Mouse (Mus musculus) myocyte (in vitro differentiated cells): ENCODE results near the gene Apela. TPM values are rescaled to one million over a fixed set of nuclear protein-coding genes. Genes with fewer than 3 reads are reported as not detected.
"Not testable (repeated sequence)": the region's sequence is repeated elsewhere in the genome, so short reads cannot be mapped to it uniquely, and the experiment has no call there.

ENCODE experiments used
- H3K27me3 ChIP-seq: one replicate; pipeline ENCODE4 v1.6.1; 2011; ENCODE audit not compliant: control insufficient read depth, insufficient read depth, insufficient read length
- H3K36me3 ChIP-seq: one replicate; pipeline ENCODE4 v1.6.1; 2011; ENCODE audit not compliant: control insufficient read depth, insufficient read depth
- H3K4me2 ChIP-seq: one replicate; pipeline ENCODE4 v1.6.1; 2011; ENCODE audit warnings: low read depth, control low read depth
- H3K4me3 ChIP-seq: one replicate; pipeline ENCODE4 v1.5.1; 2011; ENCODE audit warnings: mild to moderate bottlenecking, control low read depth, moderate library complexity
- H3K79me2 ChIP-seq: one replicate; pipeline ENCODE4 v1.6.1; 2011; ENCODE audit not compliant: control insufficient read depth, insufficient read depth
- H3ac ChIP-seq: one replicate; pipeline ENCODE4 v1.6.1; 2011; ENCODE audit not compliant: control insufficient read depth, insufficient read length
- CEBPB ChIP-seq: IDR thresholded peaks from 2 replicates; pipeline ENCODE4 v1.6.1; 2011; ENCODE audit warnings: mild to moderate bottlenecking, moderate library complexity; ENCODE audit not compliant: poor library complexity, insufficient read depth, severe bottlenecking
- E2F4 ChIP-seq: IDR thresholded peaks from one replicate; pipeline ENCODE4 v1.6.1; 2011; ENCODE audit warnings: mild to moderate bottlenecking, control low read depth, moderate library complexity; ENCODE audit not compliant: insufficient read depth
- MAX ChIP-seq: IDR thresholded peaks from one replicate; pipeline ENCODE4 v1.6.1; 2011; ENCODE audit warnings: low read depth, mild to moderate bottlenecking, control low read depth
- MYOD1 ChIP-seq, 3 experiments: IDR thresholded peaks; one replicate each; pipeline ENCODE4 v1.6.1; 2011; ENCODE audit warnings: control low read depth in 2 of 3, low read depth in 2 of 3, mild to moderate bottlenecking in 2 of 3, moderate library complexity in 1 of 3; ENCODE audit not compliant: insufficient read length in 2 of 3, control insufficient read depth in 1 of 3
- MYOG ChIP-seq, 3 experiments: IDR thresholded peaks; one replicate each; pipeline ENCODE4 v1.6.1; 2011; ENCODE audit warnings: control low read depth in 2 of 3, low read depth in 2 of 3, mild to moderate bottlenecking in 2 of 3; ENCODE audit not compliant: insufficient read length in 2 of 3, control insufficient read depth in 1 of 3, insufficient read depth in 1 of 3
- POLR2A ChIP-seq: IDR thresholded peaks from one replicate; pipeline ENCODE4 v1.6.1; 2011; ENCODE audit warnings: low read depth, mild to moderate bottlenecking, control low read depth, moderate library complexity; ENCODE audit not compliant: insufficient read length
- POLR2AphosphoS2 ChIP-seq: IDR thresholded peaks from one replicate; pipeline ENCODE4 v1.6.1; 2011; ENCODE audit warnings: low read depth, control low read depth; ENCODE audit not compliant: insufficient read length
- REST ChIP-seq: IDR thresholded peaks from one replicate; pipeline ENCODE4 v1.6.1; 2011; ENCODE audit warnings: mild to moderate bottlenecking, control low read depth, moderate library complexity; ENCODE audit not compliant: insufficient read depth, insufficient read length
- SRF ChIP-seq: IDR thresholded peaks from one replicate; pipeline ENCODE4 v1.6.1; 2011; ENCODE audit warnings: low read depth; ENCODE audit not compliant: control insufficient read depth, insufficient read length
- TCF12 ChIP-seq: IDR thresholded peaks from one replicate; pipeline ENCODE4 v1.6.1; 2011; ENCODE audit warnings: mild to moderate bottlenecking, control low read depth; ENCODE audit not compliant: poor library complexity, insufficient read depth, severe bottlenecking
- TCF3 ChIP-seq: IDR thresholded peaks from one replicate; pipeline ENCODE4 v1.6.1; 2011; ENCODE audit warnings: low read depth, control low read depth; ENCODE audit not compliant: insufficient read length
- USF1 ChIP-seq: IDR thresholded peaks from one replicate; pipeline ENCODE4 v1.6.1; 2011; ENCODE audit warnings: low read depth, mild to moderate bottlenecking, control low read depth, moderate library complexity
- polyA plus RNA-seq: library from polyadenylated mRNA; unstranded; fragments of >200 nt; fragmentation: generic; extraction: Trizol; gene quantifications from one replicate; pipeline ENCODE4 v1.2.1, GENCODE M21; 2012; ENCODE audit warnings: missing spikeins

Gene Apela
- polyA plus RNA-seq, 1 experiment = not detected

GRCm38 (mm10) chr8:65018423-65018822, 18.7 kb downstream of the Apela start, which contains the start of the genes Trim61 and Trim60:
Gene Trim61, minus strand, starts transcription at chr8:65018523.
Gene Trim60, minus strand, starts transcription at chr8:65018584.
- H3K36me3 ChIP-seq = no peaks in the 10 kb centered on the region
- H3K4me3 ChIP-seq = no peak within 1 kb of the TSS
- H3K4me2 ChIP-seq = no peak within 1 kb of the TSS
- H3ac ChIP-seq = no peak within 1 kb of the TSS
- H3K79me2 ChIP-seq = no peaks in the 10 kb centered on the region
- no peak for TF ChIP-seq E2F4
- no peak for TF ChIP-seq CEBPB
- no peak for TF ChIP-seq MAX
- TF ChIP-seq POLR2AphosphoS2 = no peak
- TF ChIP-seq MYOD1 (IDR thresholded peaks at IDR 0.05; ENCODE audit: control insufficient read depth in 1 of 3, insufficient read length in 2 of 3, low read depth in 2 of 3) = no peak
- no peak for TF ChIP-seq USF1
- TF ChIP-seq MYOG (IDR thresholded peaks at IDR 0.05; ENCODE audit: control insufficient read depth in 1 of 3, insufficient read depth in 1 of 3, insufficient read length in 2 of 3, low read depth in 2 of 3) = no peak
- TF ChIP-seq POLR2A = no peak
- TF ChIP-seq TCF12 = no peak
- no peak for TF ChIP-seq REST
- TF ChIP-seq SRF = no peak
- no peak for TF ChIP-seq TCF3
- H3K27me3 ChIP-seq = no peaks in the 10 kb centered on the region

GRCm38 (mm10) chr8:65007616-65008015, 29.5 kb downstream of the Apela start:
- H3K36me3 ChIP-seq, H3ac ChIP-seq, H3K4me3 ChIP-seq: not testable (repeated sequence)

DNA sequence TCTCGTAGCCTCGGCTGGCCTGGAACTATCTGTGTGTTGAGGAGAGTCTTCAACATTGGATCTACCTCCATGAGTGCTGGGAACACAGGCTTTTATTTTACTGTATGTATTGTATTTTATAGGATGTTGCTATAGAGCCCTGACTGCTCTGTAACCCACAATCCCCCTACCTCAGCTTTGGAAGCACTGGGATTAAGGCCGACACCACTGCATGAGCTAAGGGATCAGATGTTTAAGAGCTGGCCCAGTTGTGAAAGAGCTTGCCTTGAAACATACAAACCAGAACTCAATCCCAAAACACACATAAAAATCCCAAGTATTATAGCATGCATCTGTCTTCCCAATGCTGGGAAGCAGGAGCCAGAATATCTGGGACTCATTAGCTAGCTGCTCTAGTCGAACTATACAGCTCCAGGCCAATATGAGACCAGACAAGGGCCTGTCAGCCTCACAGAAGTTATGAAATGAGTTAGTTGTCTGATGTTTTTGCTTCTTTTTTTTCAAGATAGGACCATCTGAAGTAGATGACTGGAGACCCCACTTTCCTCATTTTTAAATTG, 38.2 kb downstream of the Apela start:
- TF ChIP-seq POLR2A (no peak), TCF12 (no peak), REST (no peak), USF1 (no peak), MYOG (IDR thresholded peaks at IDR 0.05; ENCODE audit: control insufficient read depth in 1 of 3, insufficient read depth in 1 of 3, insufficient read length in 2 of 3, low read depth in 2 of 3) (no peak), TCF3 (no peak), POLR2AphosphoS2 (no peak), MAX (no peak), CEBPB (no peak), E2F4 (no peak), MYOD1 (IDR thresholded peaks at IDR 0.05; ENCODE audit: control insufficient read depth in 1 of 3, insufficient read length in 2 of 3, low read depth in 2 of 3) (no peak)

More at GRCm38 (mm10) chr8:65007616-65008015, 29.5 kb downstream of the Apela start:
- not testable (repeated sequence) for H3K27me3 ChIP-seq, H3K4me2 ChIP-seq, H3K79me2 ChIP-seq

GRCm38 (mm10) chr8:64987731-64988130, 49.4 kb downstream of the Apela start, which contains the start of gene Trim75:
Gene Trim75, minus strand, starts transcription at chr8:64987831.
- Histone ChIP-seq H3K4me2 (no peak within 1 kb of the TSS), H3K36me3 (no peaks in the 10 kb centered on the region), H3K79me2 (no peaks in the 10 kb centered on the region), H3ac (no peak within 1 kb of the TSS), H3K27me3 (no peaks in the 10 kb centered on the region), H3K4me3 (no peak within 1 kb of the TSS)
- TF ChIP-seq MAX = no peak
- TF ChIP-seq SRF = no peak
- no peak for TF ChIP-seq USF1
- TF ChIP-seq REST = no peak
- no peak for TF ChIP-seq TCF12
- TF ChIP-seq CEBPB = no peak
- no peak for TF ChIP-seq POLR2A
- no peak for TF ChIP-seq E2F4
- TF ChIP-seq MYOG (IDR thresholded peaks at IDR 0.05; ENCODE audit: control insufficient read depth in 1 of 3, insufficient read depth in 1 of 3, insufficient read length in 2 of 3, low read depth in 2 of 3) = no peak
- no peak for TF ChIP-seq TCF3
- no peak for TF ChIP-seq MYOD1 (IDR thresholded peaks at IDR 0.05; ENCODE audit: control insufficient read depth in 1 of 3, insufficient read length in 2 of 3, low read depth in 2 of 3)
- TF ChIP-seq POLR2AphosphoS2 = no peak

More for the DNA sequence above, 38.2 kb downstream of the Apela start:
- Histone ChIP-seq H3K36me3 (no peaks in the 10 kb centered on the region), H3ac (no peak overlapping the region), H3K4me3 (no peak overlapping the region), H3K79me2 (no peaks in the 10 kb centered on the region), H3K4me2 (no peak overlapping the region), H3K27me3 (no peaks in the 10 kb centered on the region)
